Mouse (Mus musculus) heart, embryonic 11.5 days (tissue): Measurements from ENCODE around the gene Arrb2. TPM values are rescaled to one million over a fixed set of nuclear protein-coding genes. Genes with fewer than 3 reads are reported as not detected.

ENCODE experiments used
- microRNA-seq: library from miRNA; unstranded; fragments of <30 nt; microRNA quantifications from one replicate; pipeline ENCODE4, GENCODE M21; 2016; ENCODE audit warnings: borderline number of aligned reads
- polyA plus RNA-seq: library from polyadenylated mRNA; unstranded; fragments of >200 nt; fragmentation: Nextera tagmentation; extraction: Ambion mirVana; gene quantifications from 2 replicates; pipeline ENCODE4 v1.2.1, GENCODE M21; 2014

The Arrb2 gene
- polyA plus RNA-seq, 1 experiment from 2014 or later = 12.9 TPM

Small RNA genes within 50 kb of the gene (microRNA-seq; reads per million reads assigned to microRNA genes)
- 0.20 reads per million for gene Mir7115

Other genes with a start within 250 kb of the Arrb2 start
- gene Slc16a11, start 219.9 kb upstream of the Arrb2 start, polyA plus RNA-seq = 0.36 and 0.39 TPM in 2 replicates
- 7.6 and 7.8 TPM in 2 replicates for gene Slc16a13, start 211.6 kb upstream of the Arrb2 start, polyA plus RNA-seq
- gene Bcl6b, start 202.8 kb upstream of the Arrb2 start, polyA plus RNA-seq = 11.9 and 13.0 TPM in 2 replicates
- 129 and 132 TPM in 2 replicates for gene 0610010K14Rik, start 194.7 kb upstream of the Arrb2 start, polyA plus RNA-seq
- 7.7 and 9.3 TPM in 2 replicates for gene Gm21988, start 192.8 kb upstream of the Arrb2 start, polyA plus RNA-seq
- 170 and 183 TPM in 2 replicates for gene Rnasek, start 192.8 kb upstream of the Arrb2 start, polyA plus RNA-seq
- 5.8 and 6.1 TPM in 2 replicates for gene Alox12, start 177.3 kb upstream of the Arrb2 start, polyA plus RNA-seq
- gene Alox12e, start 110.0 kb upstream of the Arrb2 start, polyA plus RNA-seq = 0.11 TPM in 1 of 2 replicates, not detected in the other
- 0.06 TPM in 1 of 2 replicates, not detected in the other for gene Alox15, start 80.6 kb upstream of the Arrb2 start, polyA plus RNA-seq
- gene Pelp1, start 22.6 kb upstream of the Arrb2 start, polyA plus RNA-seq = 22.1 and 27.5 TPM in 2 replicates
- gene Med11, start 19.3 kb downstream of the Arrb2 start, polyA plus RNA-seq = 28.6 and 31.2 TPM in 2 replicates
- 1.1 and 1.9 TPM in 2 replicates for gene Zmynd15, start 26.8 kb downstream of the Arrb2 start, polyA plus RNA-seq
- gene Cxcl16, start 27.3 kb downstream of the Arrb2 start, polyA plus RNA-seq = 6.2 and 7.3 TPM in 2 replicates
- 8.2 and 10.3 TPM in 2 replicates for gene Tm4sf5, start 72.6 kb downstream of the Arrb2 start, polyA plus RNA-seq
- 0.35 TPM in 1 of 2 replicates, not detected in the other for gene Vmo1, start 82.0 kb downstream of the Arrb2 start, polyA plus RNA-seq
- gene Gltpd2, start 86.6 kb downstream of the Arrb2 start, polyA plus RNA-seq = 0.84 TPM in 1 of 2 replicates, not detected in the other
- 684 and 701 TPM in 2 replicates for gene Psmb6, start 92.7 kb downstream of the Arrb2 start, polyA plus RNA-seq
- gene Gm40193, start 100.3 kb downstream of the Arrb2 start, polyA plus RNA-seq = not detected in 2 replicates
- 7.4 and 8.6 TPM in 2 replicates for gene Pld2, start 107.4 kb downstream of the Arrb2 start, polyA plus RNA-seq
- gene Mink1, start 130.2 kb downstream of the Arrb2 start, polyA plus RNA-seq = 15.1 and 16.1 TPM in 2 replicates
- gene 4930544D05Rik, start 183.2 kb downstream of the Arrb2 start, polyA plus RNA-seq = not detected in 2 replicates
- not detected in 2 replicates for gene Chrne, start 186.6 kb downstream of the Arrb2 start, polyA plus RNA-seq
- 2.6 and 5.4 TPM in 2 replicates for gene Gp1ba, start 206.5 kb downstream of the Arrb2 start, polyA plus RNA-seq
- gene Rnf167, start 214.6 kb downstream of the Arrb2 start, polyA plus RNA-seq = 66.8 and 76.9 TPM in 2 replicates
- gene Slc25a11, start 214.8 kb downstream of the Arrb2 start, polyA plus RNA-seq = 221 and 245 TPM in 2 replicates
- 1,771 and 1,932 TPM in 2 replicates for gene Pfn1, start 222.0 kb downstream of the Arrb2 start, polyA plus RNA-seq
- 272 and 313 TPM in 2 replicates for gene Eno3, start 224.6 kb downstream of the Arrb2 start, polyA plus RNA-seq
- gene Spag7, start 236.8 kb downstream of the Arrb2 start, polyA plus RNA-seq = 187 and 201 TPM in 2 replicates